Mouse (Mus musculus): ENCODE results near the gene Gm49368.

Gene Gm49368

GRCm38 (mm10) chr7:128045640-128046039 is 16.8 kb upstream of the Gm49368 start:
- TF ChIP-seq NANOG (IDR thresholded peaks at IDR 0.05; ENCODE audit: borderline replicate concordance, low read length) (no peak), POU5F1 (IDR thresholded peaks at IDR 0.05; ENCODE audit: borderline replicate concordance, low read length) (no peak), CTCF (conservative IDR thresholded peaks at IDR 0.05; ENCODE audit: low read length) (no peak)
- H3K4me3 ChIP-seq (replicated peaks; ENCODE audit: low read length), result no peak overlapping the region
- no peaks in the 10 kb centered on the region for H3K9me3 ChIP-seq (ENCODE audit: low read length)
- H3K4me1 ChIP-seq (replicated peaks; ENCODE audit: low read depth, low read length), result no peaks in the 10 kb centered on the region
- no peaks in the 10 kb centered on the region for H3K36me3 ChIP-seq (ENCODE audit: insufficient read depth, low read length)
- peaks cover 2% of the 10 kb centered on the region; the same call in 1 of the 2 replicates for H3K27me3 ChIP-seq (ENCODE audit: insufficient read depth, low read length)

- Histone ChIP-seq H3K36me3 (ENCODE audit: insufficient read depth, low read length) (no peaks in the 10 kb centered on the region), H3K27me3 (ENCODE audit: insufficient read depth, low read length) (peaks cover 2% of the 10 kb centered on the region; the same call in 1 of the 2 replicates), H3K4me1 (replicated peaks; ENCODE audit: low read depth, low read length) (no peaks in the 10 kb centered on the region), H3K4me3 (replicated peaks; ENCODE audit: low read length) (no peak overlapping the region), H3K9me3 (ENCODE audit: low read length) (no peaks in the 10 kb centered on the region)
- no peak for TF ChIP-seq CTCF (conservative IDR thresholded peaks at IDR 0.05; ENCODE audit: low read length)
- no peak for TF ChIP-seq POU5F1 (IDR thresholded peaks at IDR 0.05; ENCODE audit: borderline replicate concordance, low read length)
- no peak for TF ChIP-seq NANOG (IDR thresholded peaks at IDR 0.05; ENCODE audit: borderline replicate concordance, low read length)
Measured at GRCm38 (mm10) chr7:128048819-128049218, 13.7 kb upstream of the Gm49368 start.

GRCm38 (mm10) chr7:128049254-128049653 is 13.2 kb upstream of the Gm49368 start:
- no peak overlapping the region for H3K4me3 ChIP-seq (replicated peaks; ENCODE audit: low read length)
- no peaks in the 10 kb centered on the region for H3K9me3 ChIP-seq (ENCODE audit: low read length)
- TF ChIP-seq POU5F1 (IDR thresholded peaks at IDR 0.05; ENCODE audit: borderline replicate concordance, low read length) (no peak), CTCF (conservative IDR thresholded peaks at IDR 0.05; ENCODE audit: low read length) (no peak), NANOG (IDR thresholded peaks at IDR 0.05; ENCODE audit: borderline replicate concordance, low read length) (no peak)
- no peaks in the 10 kb centered on the region for H3K4me1 ChIP-seq (replicated peaks; ENCODE audit: low read depth, low read length)
- H3K27me3 ChIP-seq (ENCODE audit: insufficient read depth, low read length), result peaks cover 2% of the 10 kb centered on the region; the same call in 1 of the 2 replicates
- H3K36me3 ChIP-seq (ENCODE audit: insufficient read depth, low read length), result no peaks in the 10 kb centered on the region

GRCm38 (mm10) chr7:128050739-128051138 is 11.7 kb upstream of the Gm49368 start:
- TF ChIP-seq POU5F1 (IDR thresholded peaks at IDR 0.05; ENCODE audit: borderline replicate concordance, low read length), result no peak
- no peak for TF ChIP-seq CTCF (conservative IDR thresholded peaks at IDR 0.05; ENCODE audit: low read length)
- no peak for TF ChIP-seq NANOG (IDR thresholded peaks at IDR 0.05; ENCODE audit: borderline replicate concordance, low read length)
- Histone ChIP-seq H3K4me1 (replicated peaks; ENCODE audit: low read depth, low read length) (no peaks in the 10 kb centered on the region), H3K27me3 (ENCODE audit: insufficient read depth, low read length) (peaks cover 5% of the 10 kb centered on the region), H3K36me3 (ENCODE audit: insufficient read depth, low read length) (no peaks in the 10 kb centered on the region), H3K4me3 (replicated peaks; ENCODE audit: low read length) (no peak overlapping the region), H3K9me3 (ENCODE audit: low read length) (no peaks in the 10 kb centered on the region)

GRCm38 (mm10) chr7:128053061-128053460 is 9.4 kb upstream of the Gm49368 start:
- peaks cover 11% of the 10 kb centered on the region for H3K27me3 ChIP-seq (ENCODE audit: insufficient read depth, low read length)
- no peaks in the 10 kb centered on the region for H3K9me3 ChIP-seq (ENCODE audit: low read length)
- no peak for TF ChIP-seq POU5F1 (IDR thresholded peaks at IDR 0.05; ENCODE audit: borderline replicate concordance, low read length)
- no peak for TF ChIP-seq CTCF (conservative IDR thresholded peaks at IDR 0.05; ENCODE audit: low read length)
- TF ChIP-seq NANOG (IDR thresholded peaks at IDR 0.05; ENCODE audit: borderline replicate concordance, low read length), result no peak
- H3K4me3 ChIP-seq (replicated peaks; ENCODE audit: low read length), result no peak overlapping the region
- H3K36me3 ChIP-seq (ENCODE audit: insufficient read depth, low read length), result no peaks in the 10 kb centered on the region
- no peaks in the 10 kb centered on the region for H3K4me1 ChIP-seq (replicated peaks; ENCODE audit: low read depth, low read length)

GRCm38 (mm10) chr7:128056917-128057444 is 5.5 kb upstream of the Gm49368 start:
- Histone ChIP-seq H3K4me3 (replicated peaks; ENCODE audit: low read length) (no peak overlapping the region), H3K36me3 (ENCODE audit: insufficient read depth, low read length) (no peaks in the 10 kb centered on the region), H3K4me1 (replicated peaks; ENCODE audit: low read depth, low read length) (peaks cover 9% of the 10 kb centered on the region; the same call in 1 of the 2 replicates), H3K27me3 (ENCODE audit: insufficient read depth, low read length) (peaks cover 11% of the 10 kb centered on the region), H3K9me3 (ENCODE audit: low read length) (no peaks in the 10 kb centered on the region)
- TF ChIP-seq NANOG (IDR thresholded peaks at IDR 0.05; ENCODE audit: borderline replicate concordance, low read length), result no peak
- TF ChIP-seq POU5F1 (IDR thresholded peaks at IDR 0.05; ENCODE audit: borderline replicate concordance, low read length), result no peak
- no peak for TF ChIP-seq CTCF (conservative IDR thresholded peaks at IDR 0.05; ENCODE audit: low read length)

- peaks cover 9% of the 10 kb centered on the region; the same call in 1 of the 2 replicates for H3K4me1 ChIP-seq (replicated peaks; ENCODE audit: low read depth, low read length)
- no peak overlapping the region for H3K4me3 ChIP-seq (replicated peaks; ENCODE audit: low read length)
- H3K9me3 ChIP-seq (ENCODE audit: low read length), result no peaks in the 10 kb centered on the region
- TF ChIP-seq NANOG (IDR thresholded peaks at IDR 0.05; ENCODE audit: borderline replicate concordance, low read length) (no peak), POU5F1 (IDR thresholded peaks at IDR 0.05; ENCODE audit: borderline replicate concordance, low read length) (no peak), CTCF (conservative IDR thresholded peaks at IDR 0.05; ENCODE audit: low read length) (no peak)
- H3K27me3 ChIP-seq (ENCODE audit: insufficient read depth, low read length), result peaks cover 12% of the 10 kb centered on the region
- no peaks in the 10 kb centered on the region for H3K36me3 ChIP-seq (ENCODE audit: insufficient read depth, low read length)
Measured at GRCm38 (mm10) chr7:128057860-128058259, 4.6 kb upstream of the Gm49368 start.

- no peaks in the 10 kb centered on the region for H3K9me3 ChIP-seq (ENCODE audit: low read length)
- peaks cover 9% of the 10 kb centered on the region; the same call in 1 of the 2 replicates for H3K4me1 ChIP-seq (replicated peaks; ENCODE audit: low read depth, low read length)
- H3K27me3 ChIP-seq (ENCODE audit: insufficient read depth, low read length), result peaks cover 15% of the 10 kb centered on the region
- H3K4me3 ChIP-seq (replicated peaks; ENCODE audit: low read length), result no peak overlapping the region
- H3K36me3 ChIP-seq (ENCODE audit: insufficient read depth, low read length), result no peaks in the 10 kb centered on the region
- TF ChIP-seq POU5F1 (IDR thresholded peaks at IDR 0.05; ENCODE audit: borderline replicate concordance, low read length) (no peak), CTCF (conservative IDR thresholded peaks at IDR 0.05; ENCODE audit: low read length) (no peak), NANOG (IDR thresholded peaks at IDR 0.05; ENCODE audit: borderline replicate concordance, low read length) (no peak)
Measured at GRCm38 (mm10) chr7:128058576-128058975, 3.9 kb upstream of the Gm49368 start.

- Histone ChIP-seq H3K4me1 (replicated peaks; ENCODE audit: low read depth, low read length) (peaks cover 9% of the 10 kb centered on the region; the same call in 1 of the 2 replicates), H3K36me3 (ENCODE audit: insufficient read depth, low read length) (no peaks in the 10 kb centered on the region), H3K27me3 (ENCODE audit: insufficient read depth, low read length) (peaks cover 15% of the 10 kb centered on the region), H3K4me3 (replicated peaks; ENCODE audit: low read length) (no peak overlapping the region), H3K9me3 (ENCODE audit: low read length) (no peaks in the 10 kb centered on the region)
- TF ChIP-seq POU5F1 (IDR thresholded peaks at IDR 0.05; ENCODE audit: borderline replicate concordance, low read length) (no peak), NANOG (IDR thresholded peaks at IDR 0.05; ENCODE audit: borderline replicate concordance, low read length) (no peak)
Measured at GRCm38 (mm10) chr7:128059091-128059490, 3.4 kb upstream of the Gm49368 start.
